Mouse (Mus musculus) heart, adult 2 months (tissue): Measurements from ENCODE around the gene Smok2a.
"Not testable (repeated sequence)": the region's sequence is repeated elsewhere in the genome, so short reads cannot be mapped to it uniquely, and the experiment has no call there.

ENCODE experiments used
- CTCF ChIP-seq: fragments of 200-600 bp; IDR thresholded peaks from 2 replicates; pipeline ENCODE4 v1.8.1; 2022; ENCODE audit warnings: antibody characterized with exemption, mild to moderate bottlenecking, moderate library complexity
- POLR2A ChIP-seq: fragments of 200-500 bp; IDR thresholded peaks from 2 replicates; pipeline ENCODE4 v1.6.1; 2011; ENCODE audit warnings: mild to moderate bottlenecking, low read depth, low read length, control low read depth; ENCODE audit not compliant: insufficient read depth

- TF ChIP-seq POLR2A, CTCF: not testable (repeated sequence)
Measured at GRCm38 (mm10) chr17:13186541-13186940, 34.4 kb upstream of the Smok2a start.
